Mouse (Mus musculus) telencephalon, adult 2 months (tissue): ENCODE measurements around the gene Ampd3.

Experiments
- DNase-seq: peaks from one replicate; pipeline ENCODE4 v3.0.0-alpha.2; 2011; ENCODE audit warnings: low read depth, low spot score

Gene Ampd3

DNA sequence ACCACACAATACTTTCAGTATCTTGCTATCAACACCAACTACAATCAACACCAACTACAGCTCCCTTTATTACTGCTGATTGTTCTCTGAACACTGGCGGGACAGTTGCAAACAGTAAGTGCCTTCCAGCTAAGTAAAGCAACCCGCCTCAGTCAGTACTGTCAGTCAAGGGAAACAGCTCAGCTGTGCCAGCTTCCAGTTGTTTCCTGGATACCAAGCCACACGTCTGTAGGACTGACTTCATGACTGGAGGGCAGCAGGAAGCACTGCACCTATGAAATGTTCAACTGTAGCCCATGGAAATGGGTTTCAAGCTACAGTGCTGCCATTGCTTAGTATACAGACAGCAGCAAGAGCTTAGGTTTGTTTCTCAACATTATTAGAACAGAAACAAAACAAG is 66.5 kb downstream of the Ampd3 start:
- no peak for DNase-seq

DNA sequence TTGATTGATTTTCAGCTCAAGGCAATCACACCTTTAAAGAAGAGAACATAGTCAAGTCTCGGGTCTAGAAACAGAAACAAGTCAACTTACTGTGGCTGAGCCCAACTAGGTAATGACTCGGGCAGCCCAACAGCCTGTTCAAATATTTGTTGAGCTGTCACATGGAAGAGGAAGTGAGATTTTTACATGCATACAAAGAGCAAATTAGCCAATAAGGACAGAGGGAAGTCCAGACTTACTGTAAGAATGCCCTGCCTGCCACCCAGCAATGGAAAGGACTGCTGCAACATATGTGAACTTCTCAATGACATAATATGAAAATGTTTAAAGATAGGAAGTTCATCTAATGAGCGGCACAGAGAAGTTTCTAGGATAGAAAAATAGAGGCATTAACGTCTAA is 72.3 kb downstream of the Ampd3 start:
- DNase-seq: no peak

DNA sequence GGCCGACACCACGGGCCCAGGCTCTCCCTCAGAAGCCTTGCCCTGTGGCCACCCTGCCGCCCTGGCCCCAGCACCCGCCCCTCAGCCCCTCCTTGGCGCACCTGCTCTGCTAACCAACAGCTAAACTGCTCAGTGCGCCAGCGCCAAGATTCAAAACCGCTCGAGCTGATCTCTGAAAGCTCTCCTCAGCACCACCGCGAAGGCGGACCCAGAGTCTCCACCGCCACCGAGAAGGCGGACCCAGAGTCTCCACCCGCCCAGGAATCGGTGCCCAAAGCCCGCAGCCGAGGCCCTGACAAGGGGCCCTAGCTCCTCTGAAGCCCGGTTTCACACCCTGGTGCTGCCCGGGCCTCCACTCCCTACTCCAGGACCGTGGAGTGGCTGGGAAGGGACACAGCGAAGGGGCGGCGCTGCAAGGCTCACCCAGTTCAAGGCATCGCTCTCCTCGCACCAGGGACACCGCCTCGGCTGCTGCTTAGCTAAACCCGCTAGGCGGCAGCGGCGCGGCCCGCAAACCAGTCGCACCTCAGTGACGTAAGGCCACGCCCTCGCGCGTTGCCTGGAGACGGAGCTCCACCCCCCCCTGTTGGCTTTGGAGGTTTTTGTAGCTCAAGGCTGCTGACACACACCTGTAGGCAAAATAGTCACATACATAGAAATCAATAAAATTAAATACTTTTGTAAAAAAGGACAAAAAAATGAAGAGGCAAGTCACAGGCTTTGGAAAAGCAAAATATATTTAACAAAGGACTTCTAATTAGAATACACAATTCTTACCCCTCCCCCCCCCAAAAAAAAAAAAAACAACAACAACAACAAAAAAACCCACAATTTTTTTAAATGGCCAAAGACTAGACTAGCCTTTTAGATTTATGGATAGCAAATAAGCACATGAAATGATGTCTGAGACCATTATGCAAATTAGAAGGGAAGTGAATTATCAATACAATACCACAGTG is 76.2 kb downstream of the Ampd3 start, which contains the start of gene Rnf141:
Gene Rnf141, minus strand, starts transcription at position 542 of the 959 bp plus-strand sequence.
- peak; percentile 90 for DNase-seq

DNA sequence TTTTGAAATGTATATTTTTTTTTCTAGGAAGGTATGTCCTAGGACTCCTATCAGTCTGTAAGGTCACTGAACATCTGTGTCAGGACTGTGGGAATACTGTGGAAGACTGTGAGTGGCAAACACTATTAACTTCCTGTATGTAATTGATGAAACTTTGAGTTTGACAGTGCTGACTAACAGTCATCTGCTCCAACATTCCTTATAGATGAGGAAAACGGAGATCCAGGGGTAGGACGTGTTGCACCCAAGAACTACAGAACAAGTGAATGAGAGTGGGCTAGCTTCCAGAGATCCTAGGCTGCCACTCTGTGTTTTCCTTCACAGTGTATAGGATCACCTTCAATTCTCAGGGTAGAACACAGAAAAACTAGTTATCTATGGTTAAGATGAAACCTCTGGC is 79.3 kb downstream of the Ampd3 start:
- DNase-seq: no peak

DNA sequence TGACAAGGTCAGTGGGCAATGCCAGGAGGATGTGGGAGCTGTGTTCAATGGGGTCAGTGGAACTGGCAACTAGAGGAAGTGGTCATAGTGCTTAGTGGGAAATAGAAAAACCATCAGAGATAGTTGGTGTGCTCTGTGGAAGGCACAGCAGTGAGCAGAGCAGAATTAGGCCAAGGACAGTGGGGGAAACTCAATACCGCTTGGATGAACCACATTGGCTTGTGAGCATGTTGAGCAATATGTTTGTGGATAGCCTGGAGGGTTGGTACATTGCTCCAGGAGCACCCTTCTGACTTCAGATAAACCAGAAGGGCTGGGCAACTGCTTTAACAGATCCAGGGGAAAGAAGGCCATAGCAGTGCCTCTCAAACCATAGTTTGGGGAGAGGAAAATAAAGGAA is 80.4 kb downstream of the Ampd3 start:
- DNase-seq: no peak

DNA sequence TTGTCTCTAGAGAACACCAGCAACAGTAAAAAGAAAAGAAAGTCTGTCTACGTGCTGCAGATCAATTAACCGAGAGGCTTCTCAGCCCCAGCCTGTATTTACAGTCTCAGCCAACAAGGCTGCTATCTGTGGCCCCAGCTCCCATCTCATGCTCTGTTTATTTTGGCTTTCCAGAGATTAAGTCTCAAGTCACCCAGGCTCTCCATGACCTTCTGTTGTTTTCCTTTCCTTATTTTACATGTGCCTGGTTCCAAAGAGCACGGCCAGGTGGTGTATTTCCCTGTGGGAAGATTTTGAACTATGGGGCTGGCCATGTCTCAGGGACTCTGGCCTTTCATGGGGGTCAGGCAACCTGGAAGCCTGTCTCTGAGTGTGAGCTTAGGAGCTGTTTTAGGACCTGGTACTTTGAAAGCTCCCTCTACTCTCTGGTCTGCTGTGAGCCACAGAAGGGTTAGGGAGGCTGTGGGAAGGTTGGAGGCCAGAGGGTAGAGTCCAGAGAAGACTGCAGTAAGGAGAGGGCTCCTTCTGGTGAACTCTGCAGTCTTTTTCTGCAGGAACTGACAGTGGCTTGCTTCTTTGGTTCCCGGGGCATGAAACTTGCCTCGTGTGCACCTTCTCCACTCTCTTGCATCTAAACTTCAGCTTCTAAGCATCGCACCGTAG is 83.7 kb downstream of the Ampd3 start:
- DNase-seq: no peak

DNA sequence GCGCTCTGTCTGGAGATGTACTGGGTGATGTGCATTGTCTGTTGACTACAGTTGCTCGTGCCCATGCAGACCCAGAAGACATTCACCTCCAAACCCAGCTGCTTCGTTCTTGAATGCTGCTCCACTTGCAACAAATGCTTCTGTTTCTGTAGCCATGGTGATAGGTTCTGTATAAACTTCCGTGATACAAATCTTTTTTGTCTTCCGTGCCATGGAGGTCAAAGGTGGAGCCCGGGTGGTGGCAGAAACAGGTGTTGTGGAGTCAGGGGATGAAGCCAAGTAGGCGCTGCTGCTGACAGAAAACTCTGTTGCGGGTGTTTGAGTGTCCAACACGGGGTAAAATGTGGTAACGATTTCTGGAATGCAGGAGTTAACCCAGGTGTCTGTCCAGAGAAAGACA is 85.6 kb downstream of the Ampd3 start:
- no peak for DNase-seq

DNA sequence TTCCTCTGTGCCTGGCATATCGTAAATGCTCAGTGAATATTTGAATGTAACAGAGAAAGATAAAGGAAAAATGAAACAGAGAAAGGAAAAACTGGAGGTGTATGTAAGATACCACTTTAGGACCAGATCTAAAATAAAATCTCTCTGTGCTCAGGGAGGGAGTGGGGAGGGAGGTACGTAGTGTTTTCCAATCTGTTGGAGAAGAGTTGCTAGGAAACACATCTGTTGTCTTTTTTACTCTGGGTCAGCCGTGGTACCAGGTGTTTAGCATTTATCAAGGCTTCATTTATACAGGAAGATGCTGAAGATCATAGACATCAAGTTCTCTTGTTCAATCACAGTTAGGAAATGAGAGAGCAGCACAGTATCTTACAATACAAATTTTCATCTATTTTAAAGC is 86.5 kb downstream of the Ampd3 start:
- peak; percentile 69 for DNase-seq

DNA sequence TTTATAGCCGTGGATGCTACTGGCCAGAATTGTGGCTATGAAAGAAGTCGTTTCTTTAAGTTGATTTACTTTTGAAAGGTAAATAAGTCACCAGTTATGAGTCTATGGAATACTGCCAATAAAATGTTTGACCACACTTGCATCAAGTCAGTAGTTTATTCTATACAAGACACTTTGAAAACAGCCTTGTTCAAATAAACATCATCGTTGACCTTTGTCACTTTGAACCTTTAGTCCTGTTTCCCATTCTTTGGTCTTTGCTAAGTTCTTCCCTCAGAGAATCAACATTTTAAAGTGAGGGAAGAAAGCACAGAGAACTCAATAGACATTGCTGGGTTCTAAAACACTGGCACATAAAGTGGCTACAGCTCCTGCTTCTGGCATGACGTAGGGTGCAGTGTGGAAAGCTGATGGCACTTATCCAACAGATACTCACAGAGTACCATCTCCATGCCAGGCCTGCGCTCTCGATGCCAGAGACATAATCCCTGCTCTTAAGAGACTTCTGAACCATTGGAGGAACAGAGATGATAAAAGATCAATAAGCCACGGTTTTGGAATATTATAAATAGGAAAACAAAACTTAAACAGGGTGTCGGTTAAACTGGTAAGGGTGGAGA is 87.0 kb downstream of the Ampd3 start:
- no peak for DNase-seq

DNA sequence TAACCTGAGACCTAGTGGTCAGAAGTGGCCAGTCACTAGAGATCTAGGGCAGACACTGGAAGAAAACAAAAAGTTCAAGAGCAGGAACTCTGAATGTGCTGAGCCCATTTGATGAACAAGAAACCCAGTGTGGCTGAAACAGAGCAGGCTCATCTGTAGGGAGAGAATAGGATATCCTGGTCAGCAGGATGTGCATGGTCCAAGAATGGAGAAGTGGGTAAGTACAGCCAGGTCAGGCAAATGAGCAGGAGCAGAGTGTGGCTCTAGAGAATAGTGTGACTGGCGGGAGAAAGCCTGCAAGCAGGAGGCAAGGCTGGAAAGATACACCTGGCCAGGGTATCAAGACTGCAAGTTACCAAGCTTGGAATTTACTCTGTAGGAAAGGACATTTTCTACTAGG is 87.6 kb downstream of the Ampd3 start:
- DNase-seq: no peak

DNA sequence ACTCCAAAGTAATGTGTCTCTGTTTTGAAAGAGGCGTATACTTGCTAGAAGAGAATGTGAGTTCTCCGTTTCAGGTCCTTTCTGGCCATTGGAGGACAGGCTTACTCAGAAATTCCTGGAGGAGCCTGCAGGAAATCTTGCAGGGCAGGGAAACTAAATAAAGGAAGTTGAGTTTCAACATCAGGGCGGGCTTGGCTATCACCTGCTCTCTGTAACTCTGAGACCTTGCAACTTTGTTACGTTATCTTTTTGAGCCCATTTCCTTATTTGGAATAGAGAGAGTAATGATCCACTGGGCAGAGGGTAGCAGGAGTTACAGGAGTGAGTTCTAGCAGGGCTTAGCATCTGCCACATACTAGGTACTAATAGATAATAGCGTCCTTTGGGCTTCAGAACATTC is 92.1 kb downstream of the Ampd3 start:
- DNase-seq: no peak
